Mouse (Mus musculus): ENCODE results near the gene Def6.

Def6 gene

GRCm38 (mm10) chr17:28207591-28208313 is at the start of gene Def6:
Gene Def6, plus strand, starts transcription at chr17:28207778.
- peak; percentile 63 for DNase-seq (ENCODE audit: low spot score)

- no peak for DNase-seq (ENCODE audit: low spot score)
These were observed 47.2 kb upstream of the Def6 start for GRCm38 (mm10) chr17:28160361-28160760.

- no peak for DNase-seq (ENCODE audit: low spot score)
These were observed 46.2 kb upstream of the Def6 start for GRCm38 (mm10) chr17:28161310-28161881.

GRCm38 (mm10) chr17:28163666-28164065 is 43.9 kb upstream of the Def6 start:
- peak; percentile 86 for DNase-seq (ENCODE audit: low spot score)

- no peak for DNase-seq (ENCODE audit: low spot score)
These were observed 36.9 kb upstream of the Def6 start for GRCm38 (mm10) chr17:28170460-28171305.

GRCm38 (mm10) chr17:28172690-28173089 is 34.9 kb upstream of the Def6 start:
- no peak for DNase-seq (ENCODE audit: low spot score)

- DNase-seq (ENCODE audit: low spot score), result peak; percentile 90
These were observed 30.6 kb upstream of the Def6 start, which contains the start of gene Zfp523 for GRCm38 (mm10) chr17:28176775-28177539. Gene Zfp523, plus strand, starts transcription at chr17:28177129.

GRCm38 (mm10) chr17:28177540-28178046 is 30.0 kb upstream of the Def6 start:
- peak; percentile 75 for DNase-seq (ENCODE audit: low spot score)

GRCm38 (mm10) chr17:28180331-28180730 is 27.2 kb upstream of the Def6 start:
- no peak for DNase-seq (ENCODE audit: low spot score)

- no peak for DNase-seq (ENCODE audit: low spot score)
These were observed 26.6 kb upstream of the Def6 start for GRCm38 (mm10) chr17:28180783-28181544.

- no peak for DNase-seq (ENCODE audit: low spot score)
These were observed 22.5 kb upstream of the Def6 start for GRCm38 (mm10) chr17:28184971-28185638.

- DNase-seq (ENCODE audit: low spot score), result no peak
These were observed 19.3 kb upstream of the Def6 start for GRCm38 (mm10) chr17:28188313-28188712.

GRCm38 (mm10) chr17:28192754-28193153 is 14.8 kb upstream of the Def6 start:
- no peak for DNase-seq (ENCODE audit: low spot score)

- no peak for DNase-seq (ENCODE audit: low spot score)
These were observed 14.0 kb upstream of the Def6 start for GRCm38 (mm10) chr17:28193559-28193958.

GRCm38 (mm10) chr17:28195033-28195432 is 12.5 kb upstream of the Def6 start:
- no peak for DNase-seq (ENCODE audit: low spot score)

- no peak for DNase-seq (ENCODE audit: low spot score)
These were observed 9.9 kb upstream of the Def6 start for GRCm38 (mm10) chr17:28197646-28198045.

- DNase-seq (ENCODE audit: low spot score), result no peak
These were observed 5.6 kb upstream of the Def6 start for GRCm38 (mm10) chr17:28201982-28202381.

- peak; percentile 75 for DNase-seq (ENCODE audit: low spot score)
These were observed 3.4 kb upstream of the Def6 start for GRCm38 (mm10) chr17:28204052-28204720.

- no peak for DNase-seq (ENCODE audit: low spot score)
These were observed 2.1 kb upstream of the Def6 start for GRCm38 (mm10) chr17:28205443-28205842.

GRCm38 (mm10) chr17:28207092-28207491 is 486 bp upstream of the Def6 start:
- no peak for DNase-seq (ENCODE audit: low spot score)

Data from retina, embryonic 14.5 days (tissue).